Mouse (Mus musculus): ENCODE results near the gene Cd276. TPM values are rescaled to one million over a fixed set of nuclear protein-coding genes. Genes with fewer than 3 reads are reported as not detected.
A peak's percentile ranks its signal among the peaks of the same experiment; 100 is the strongest.

Gene Cd276
- polyA plus RNA-seq, 2 experiments, result 0.87 to 1.2 TPM

DNA sequence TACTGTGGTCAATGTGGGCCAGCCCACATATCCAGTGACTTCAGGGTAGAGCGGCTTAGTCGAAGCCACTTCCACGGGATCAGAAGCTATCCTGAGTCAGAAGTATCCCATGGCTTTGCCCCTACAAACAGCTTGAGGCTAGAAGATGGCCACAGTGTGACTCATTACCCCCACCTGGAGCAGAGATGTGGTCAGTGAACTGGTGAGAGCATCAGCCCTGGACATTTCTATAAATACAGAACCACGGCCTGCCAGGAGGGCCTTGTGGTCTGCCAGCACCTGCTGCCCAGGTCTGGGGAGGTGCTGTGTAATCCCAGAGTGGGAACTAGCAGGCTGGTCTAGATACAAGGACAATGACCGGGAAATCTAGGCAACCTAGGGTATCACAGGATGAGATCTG lies 54.3 kb downstream of the Cd276 start:
- no peak overlapping the region for H3K4me2 ChIP-seq (ENCODE audit: low read depth)
- TF ChIP-seq CTCF (IDR thresholded peaks at IDR 0.05; ENCODE audit: low read depth), result no peak
- TF ChIP-seq EP300 (IDR thresholded peaks at IDR 0.05; ENCODE audit: low read depth), result no peak
- no peaks in the 10 kb centered on the region for H3K27me3 ChIP-seq (ENCODE audit: control insufficient read depth, insufficient read depth, low read length)
- WGBS (ENCODE audit: insufficient replicate concordance), result 64% methylated on average over 5 of the region's 5 CpGs
- no peaks in the 10 kb centered on the region for H3K9me3 ChIP-seq (ENCODE audit: control insufficient read depth, low read length)
- H3K36me3 ChIP-seq (replicated peaks; ENCODE audit: control insufficient read depth, insufficient read depth, low read depth), result no peaks in the 10 kb centered on the region
- no peak overlapping the region for H3K27ac ChIP-seq
- no peak for ATAC-seq (ENCODE audit: insufficient read depth)
- H3K4me3 ChIP-seq (ENCODE audit: insufficient read depth in 1 of 2, low read depth in 2 of 2, low read length in 2 of 2), result no peak overlapping the region
- no peak for DNase-seq (ENCODE audit: low read depth in 3 of 3, low spot score in 3 of 3)
- no peaks in the 10 kb centered on the region for H3K4me1 ChIP-seq (replicated peaks; ENCODE audit: control insufficient read depth in 2 of 2, insufficient read depth in 2 of 2, low read length in 1 of 2)
- H3K9ac ChIP-seq (replicated peaks), result no peak overlapping the region

DNA sequence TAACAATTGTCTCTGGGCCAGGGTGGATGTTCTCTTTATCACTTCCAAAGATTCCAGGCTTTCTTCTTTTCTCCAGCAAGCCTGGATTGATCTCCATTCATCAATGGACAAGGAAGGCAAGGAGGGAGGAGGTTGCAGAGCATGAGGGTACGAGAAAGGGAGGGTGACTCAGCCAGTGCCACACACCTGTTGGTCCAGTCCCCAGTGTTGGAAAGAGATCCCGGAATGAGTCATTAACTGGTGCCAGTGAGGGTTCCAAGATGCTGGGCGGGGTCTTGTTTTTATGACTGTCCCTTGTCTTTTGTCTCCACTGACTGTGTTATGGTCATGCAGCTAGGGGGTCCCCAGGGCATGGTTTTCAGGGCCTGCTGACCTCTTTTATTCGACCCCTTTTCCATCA lies 57.3 kb downstream of the Cd276 start:
- DNase-seq (ENCODE audit: low read depth in 3 of 3, low spot score in 3 of 3) (no peak), ATAC-seq (ENCODE audit: insufficient read depth) (no peak)
- H3K4me3 ChIP-seq (ENCODE audit: insufficient read depth in 1 of 2, low read depth in 2 of 2, low read length in 2 of 2), result no peak overlapping the region
- no peak overlapping the region for H3K27ac ChIP-seq
- no peak overlapping the region for H3K4me2 ChIP-seq (ENCODE audit: low read depth)
- TF ChIP-seq CTCF (IDR thresholded peaks at IDR 0.05; ENCODE audit: low read depth) (no peak), EP300 (IDR thresholded peaks at IDR 0.05; ENCODE audit: low read depth) (no peak)
- H3K9ac ChIP-seq (replicated peaks), result no peak overlapping the region
- H3K27me3 ChIP-seq (ENCODE audit: control insufficient read depth, insufficient read depth, low read length), result no peaks in the 10 kb centered on the region
- 46% methylated on average over 4 of the region's 4 CpGs for WGBS (ENCODE audit: insufficient replicate concordance)
- no peaks in the 10 kb centered on the region for H3K4me1 ChIP-seq (replicated peaks; ENCODE audit: control insufficient read depth in 2 of 2, insufficient read depth in 2 of 2, low read length in 1 of 2)
- no peaks in the 10 kb centered on the region for H3K9me3 ChIP-seq (ENCODE audit: control insufficient read depth, low read length)
- no peaks in the 10 kb centered on the region for H3K36me3 ChIP-seq (replicated peaks; ENCODE audit: control insufficient read depth, insufficient read depth, low read depth)

DNA sequence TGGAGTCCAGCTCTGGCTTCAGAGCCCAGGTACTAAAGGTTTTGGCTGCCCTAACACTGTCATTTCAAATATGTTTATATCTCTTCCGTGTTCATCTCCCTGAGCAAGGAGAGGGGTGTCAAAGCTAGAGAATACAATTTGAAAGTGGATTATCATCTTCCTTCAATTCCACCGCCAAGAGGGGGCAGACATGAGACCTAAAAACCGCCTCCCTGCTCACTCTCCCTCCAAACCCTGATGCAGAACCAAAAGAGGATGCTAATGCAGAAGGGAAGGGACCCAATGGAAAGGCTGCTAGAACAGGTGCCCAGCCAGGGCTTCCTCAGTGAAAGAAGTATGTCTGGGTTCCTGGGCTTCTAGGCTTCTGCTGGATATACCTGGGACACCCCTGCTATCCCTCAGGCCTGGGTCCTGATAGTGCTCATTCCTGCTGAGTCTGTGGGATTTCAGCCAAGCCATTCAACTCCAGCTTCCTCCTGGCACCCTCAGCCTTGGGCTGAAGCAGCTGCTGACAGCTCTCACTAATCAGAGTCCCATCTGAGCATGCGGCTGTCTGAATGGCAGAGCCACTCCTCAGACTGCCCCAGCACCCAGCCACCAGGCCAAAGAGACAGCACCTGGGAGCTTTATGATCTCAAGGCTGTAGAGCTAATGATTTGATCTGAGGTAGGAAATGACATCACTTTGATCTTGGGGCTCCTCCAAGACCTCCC lies 58.6 kb downstream of the Cd276 start:
- ATAC-seq (ENCODE audit: insufficient read depth), result no peak
- Histone ChIP-seq H3K9ac (replicated peaks) (no peak overlapping the region), H3K4me1 (replicated peaks; ENCODE audit: control insufficient read depth in 2 of 2, insufficient read depth in 2 of 2, low read length in 1 of 2) (no peaks in the 10 kb centered on the region), H3K27me3 (ENCODE audit: control insufficient read depth, insufficient read depth, low read length) (no peaks in the 10 kb centered on the region), H3K9me3 (ENCODE audit: control insufficient read depth, low read length) (no peaks in the 10 kb centered on the region), H3K4me2 (ENCODE audit: low read depth) (no peak overlapping the region), H3K4me3 (ENCODE audit: insufficient read depth in 1 of 2, low read depth in 2 of 2, low read length in 2 of 2) (no peak overlapping the region), H3K36me3 (replicated peaks; ENCODE audit: control insufficient read depth, insufficient read depth, low read depth) (no peaks in the 10 kb centered on the region), H3K27ac (no peak overlapping the region)
- DNase-seq (ENCODE audit: low read depth in 3 of 3, low spot score in 3 of 3), result no peak
- WGBS (ENCODE audit: insufficient replicate concordance), result 33% methylated on average over 4 of the region's 4 CpGs
- TF ChIP-seq CTCF (IDR thresholded peaks at IDR 0.05; ENCODE audit: low read depth), result 0 out of 2 replicates have a peak, but pooled peaks have one; percentile 12
- TF ChIP-seq EP300 (IDR thresholded peaks at IDR 0.05; ENCODE audit: low read depth), result no peak

DNA sequence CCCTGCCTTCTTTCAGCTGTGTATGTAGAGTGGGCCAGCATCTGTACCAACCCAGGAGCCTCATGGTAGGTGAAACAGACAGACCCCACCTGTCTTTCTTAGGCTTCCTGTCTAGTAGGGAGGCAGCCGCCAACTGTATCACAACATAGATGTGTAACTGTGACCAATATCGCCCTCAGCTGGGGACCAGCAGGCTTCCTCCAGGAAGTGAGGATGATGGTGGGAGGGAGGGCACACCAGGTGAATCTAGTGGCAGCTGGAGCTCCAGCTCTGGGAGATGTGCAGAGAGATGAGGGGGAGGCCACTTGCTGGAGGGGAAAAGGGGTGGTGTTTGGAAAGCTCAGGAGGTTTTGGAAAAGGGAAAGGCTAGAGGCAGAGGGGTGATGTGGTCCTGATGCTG lies 60.2 kb downstream of the Cd276 start:
- H3K9ac ChIP-seq (replicated peaks), result no peak overlapping the region
- H3K4me1 ChIP-seq (replicated peaks; ENCODE audit: control insufficient read depth in 2 of 2, insufficient read depth in 2 of 2, low read length in 1 of 2), result no peaks in the 10 kb centered on the region
- no peaks in the 10 kb centered on the region for H3K36me3 ChIP-seq (replicated peaks; ENCODE audit: control insufficient read depth, insufficient read depth, low read depth)
- no peak overlapping the region for H3K4me2 ChIP-seq (ENCODE audit: low read depth)
- TF ChIP-seq EP300 (IDR thresholded peaks at IDR 0.05; ENCODE audit: low read depth) (no peak), CTCF (IDR thresholded peaks at IDR 0.05; ENCODE audit: low read depth) (no peak)
- WGBS (ENCODE audit: insufficient replicate concordance), result 52% methylated on average over 2 of the region's 2 CpGs
- no peak for DNase-seq (ENCODE audit: low read depth in 3 of 3, low spot score in 3 of 3)
- H3K27ac ChIP-seq, result no peak overlapping the region
- peaks cover 6% of the 10 kb centered on the region for H3K27me3 ChIP-seq (ENCODE audit: control insufficient read depth, insufficient read depth, low read length)
- no peak for ATAC-seq (ENCODE audit: insufficient read depth)
- no peaks in the 10 kb centered on the region for H3K9me3 ChIP-seq (ENCODE audit: control insufficient read depth, low read length)
- no peak overlapping the region for H3K4me3 ChIP-seq (ENCODE audit: insufficient read depth in 1 of 2, low read depth in 2 of 2, low read length in 2 of 2)

DNA sequence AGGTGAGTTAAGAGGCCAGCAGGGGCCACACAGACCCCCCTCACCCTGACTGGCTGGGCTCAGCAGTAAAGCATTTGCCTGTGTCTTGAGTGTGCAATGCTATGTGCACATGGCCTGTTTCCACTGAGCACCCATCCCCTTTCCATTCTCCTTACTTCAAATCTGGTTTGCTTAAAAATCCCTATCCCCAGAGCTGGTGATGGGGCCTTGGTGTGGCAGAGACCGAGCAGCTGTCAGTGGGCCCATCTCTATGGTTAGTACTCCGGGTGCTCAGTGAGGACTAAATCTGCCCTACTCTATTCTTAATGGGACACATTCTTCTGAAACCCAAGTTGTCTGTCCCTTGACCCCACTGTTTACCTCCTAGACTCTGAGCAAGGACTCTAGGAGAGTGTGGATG lies 64.8 kb downstream of the Cd276 start:
- H3K4me1 ChIP-seq (replicated peaks; ENCODE audit: control insufficient read depth in 2 of 2, insufficient read depth in 2 of 2, low read length in 1 of 2), result no peaks in the 10 kb centered on the region
- no peaks in the 10 kb centered on the region for H3K9me3 ChIP-seq (ENCODE audit: control insufficient read depth, low read length)
- peaks cover 40% of the 10 kb centered on the region for H3K27me3 ChIP-seq (ENCODE audit: control insufficient read depth, insufficient read depth, low read length)
- no peaks in the 10 kb centered on the region for H3K36me3 ChIP-seq (replicated peaks; ENCODE audit: control insufficient read depth, insufficient read depth, low read depth)
- ATAC-seq (ENCODE audit: insufficient read depth) (no peak), DNase-seq (ENCODE audit: low read depth in 3 of 3, low spot score in 3 of 3) (no peak)
- H3K27ac ChIP-seq, result no peak overlapping the region
- H3K9ac ChIP-seq (replicated peaks), result no peak overlapping the region
- no peak overlapping the region for H3K4me2 ChIP-seq (ENCODE audit: low read depth)
- no peak for TF ChIP-seq CTCF (IDR thresholded peaks at IDR 0.05; ENCODE audit: low read depth)
- TF ChIP-seq EP300 (IDR thresholded peaks at IDR 0.05; ENCODE audit: low read depth), result no peak
- WGBS (ENCODE audit: insufficient replicate concordance), result 36% methylated on average over 2 of the region's 2 CpGs
- H3K4me3 ChIP-seq (ENCODE audit: insufficient read depth in 1 of 2, low read depth in 2 of 2, low read length in 2 of 2), result no peak overlapping the region
